Mouse (Mus musculus) forebrain, embryonic 10.5 days (tissue): ENCODE measurements at regions not wholly inside any gene's neighbourhood (a gene's known extent, or its start where the extent isn't known, plus 50 kb on each side); places are given as distances from the start of the nearest gene placed in this dataset.
"Not testable (repeated sequence)": the region's sequence is repeated elsewhere in the genome, so short reads cannot be mapped to it uniquely, and the experiment has no call there.

Experiments used
- DNase-seq: peaks from one replicate; pipeline ENCODE4 v3.0.0-alpha.2; 2017; ENCODE audit warnings: low spot score; ENCODE audit errors: extremely low spot score
- H3K27ac ChIP-seq: fragments of 300-500 bp; sonication (generic); 2 replicates; pipeline ENCODE4 v1.5.1; 2016; ENCODE audit warnings: mild to moderate bottlenecking
- H3K27me3 ChIP-seq: fragments of 300-500 bp; sonication (generic); 2 replicates; pipeline ENCODE4 v1.6.1; 2016; ENCODE audit warnings: mild to moderate bottlenecking; ENCODE audit not compliant: poor library complexity, severe bottlenecking
- H3K36me3 ChIP-seq: fragments of 300-500 bp; sonication (generic); replicated peaks from 2 replicates; pipeline ENCODE4 v1.6.1; 2016; ENCODE audit warnings: mild to moderate bottlenecking, moderate library complexity
- H3K4me1 ChIP-seq: fragments of 300-500 bp; sonication (generic); 2 replicates; pipeline ENCODE4 v1.6.1; 2016
- H3K4me3 ChIP-seq: fragments of 300-500 bp; sonication (generic); 2 replicates; pipeline ENCODE4 v1.5.1; 2016; ENCODE audit warnings: mild to moderate bottlenecking, moderate library complexity
- H3K9me3 ChIP-seq: fragments of 300-500 bp; sonication (generic); 2 replicates; pipeline ENCODE4 v1.6.1; 2016; ENCODE audit warnings: mild to moderate bottlenecking, moderate library complexity
- WGBS: fragments of 180-500 bp; shearing (Covaris S2); methylation state at CpG from one replicate; pipeline ENCODE4 v1.1.7; 2016; 5-methylcytosine and 5-hydroxymethylcytosine counted together

DNA sequence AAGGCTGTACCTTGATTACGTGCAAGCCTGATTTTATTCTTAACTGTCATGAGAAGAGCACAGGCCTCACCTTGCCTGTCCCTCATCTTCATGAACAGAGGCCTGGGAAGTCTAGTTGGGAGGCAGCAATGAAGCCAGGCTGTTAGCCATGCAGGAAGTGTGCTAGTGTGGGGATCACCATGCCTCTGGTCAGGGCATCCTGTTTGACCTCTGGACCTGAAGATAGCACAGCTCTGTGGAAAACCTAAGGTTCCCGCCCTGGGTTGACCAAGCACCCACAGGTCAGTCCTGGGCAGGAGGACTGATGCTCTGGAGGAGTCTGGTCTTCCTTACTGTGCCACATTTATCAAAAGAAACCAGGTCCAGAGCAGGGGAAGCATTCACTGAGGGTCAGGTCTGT, 157.6 kb downstream of the Gm906 start:
- H3K27ac ChIP-seq, result no peak overlapping the region
- no peaks in the 10 kb centered on the region for H3K9me3 ChIP-seq
- H3K4me3 ChIP-seq, result no peak overlapping the region
- no peaks in the 10 kb centered on the region for H3K36me3 ChIP-seq
- H3K27me3 ChIP-seq, result no peaks in the 10 kb centered on the region
- DNase-seq, result no peak
- 82% methylated on average over 2 of the region's 2 CpGs for WGBS
- H3K4me1 ChIP-seq, result no peaks in the 10 kb centered on the region

DNA sequence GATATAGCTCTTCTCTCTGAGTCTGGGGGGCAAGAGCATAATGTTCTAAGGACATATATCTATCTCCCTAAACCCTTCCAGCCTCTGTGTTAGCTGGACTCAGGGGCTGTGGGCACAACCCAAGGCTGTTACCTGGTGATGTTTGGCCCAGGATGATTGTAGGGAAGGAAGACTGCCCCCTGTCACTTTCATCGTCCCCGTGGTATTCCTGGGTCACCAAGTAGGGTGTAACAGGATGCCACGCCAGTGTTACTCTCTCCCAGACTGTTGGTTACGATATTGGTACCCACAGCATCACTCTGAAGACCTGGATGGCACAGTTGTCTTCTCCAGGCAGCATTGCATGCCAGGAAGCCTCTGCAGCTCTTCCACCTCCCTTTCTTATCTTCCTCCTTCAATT, 185.3 kb downstream of the Gm906 start:
- H3K27me3 ChIP-seq, result no peaks in the 10 kb centered on the region
- no peak overlapping the region for H3K4me3 ChIP-seq
- no peaks in the 10 kb centered on the region for H3K36me3 ChIP-seq
- no peaks in the 10 kb centered on the region for H3K9me3 ChIP-seq
- no peaks in the 10 kb centered on the region for H3K4me1 ChIP-seq
- DNase-seq, result peak; percentile 6
- H3K27ac ChIP-seq, result no peak overlapping the region
- WGBS, result 76% methylated on average over 4 of the region's 4 CpGs

DNA sequence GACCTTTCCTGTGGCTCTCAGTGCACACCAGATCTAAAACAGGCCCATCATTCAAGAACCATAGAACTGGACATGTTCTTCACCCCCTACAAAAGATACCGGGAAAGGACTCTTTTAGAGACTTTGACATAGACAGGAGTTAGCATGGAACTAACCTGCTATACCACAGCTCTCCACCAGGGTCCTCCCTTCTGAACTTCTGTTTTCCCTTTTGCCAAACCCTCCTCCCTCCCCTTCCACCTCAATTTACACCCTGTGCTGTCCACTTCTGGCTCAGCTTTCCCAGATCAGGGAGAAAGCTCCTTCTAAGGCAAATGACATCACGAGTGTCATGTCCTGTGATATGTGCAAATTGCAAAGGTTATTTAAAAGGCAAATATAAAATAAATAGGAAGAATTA, 185.7 kb downstream of the Gm906 start:
- H3K27ac ChIP-seq, H3K27me3 ChIP-seq, DNase-seq, H3K4me1 ChIP-seq, H3K9me3 ChIP-seq, H3K4me3 ChIP-seq, H3K36me3 ChIP-seq: not testable (repeated sequence)
- 58% methylated on average over 2 of the region's 2 CpGs for WGBS

- not testable (repeated sequence) for H3K4me1 ChIP-seq, H3K27ac ChIP-seq, H3K4me3 ChIP-seq, H3K9me3 ChIP-seq, H3K36me3 ChIP-seq, H3K27me3 ChIP-seq
- DNase-seq, result peak; percentile 2
- WGBS, result 87% methylated on average over 1 of the region's 1 CpGs
Observed at GRCm38 (mm10) chr13:50059676-50060075, 190.4 kb downstream of the Gm906 start.

GRCm38 (mm10) chr13:50059054-50059453, 191.1 kb downstream of the Gm906 start:
- H3K27me3 ChIP-seq, H3K4me1 ChIP-seq, H3K9me3 ChIP-seq, H3K27ac ChIP-seq, H3K4me3 ChIP-seq, H3K36me3 ChIP-seq: not testable (repeated sequence)
- 87% methylated on average over 2 of the region's 2 CpGs for WGBS
- DNase-seq, result peak; percentile 4

DNA sequence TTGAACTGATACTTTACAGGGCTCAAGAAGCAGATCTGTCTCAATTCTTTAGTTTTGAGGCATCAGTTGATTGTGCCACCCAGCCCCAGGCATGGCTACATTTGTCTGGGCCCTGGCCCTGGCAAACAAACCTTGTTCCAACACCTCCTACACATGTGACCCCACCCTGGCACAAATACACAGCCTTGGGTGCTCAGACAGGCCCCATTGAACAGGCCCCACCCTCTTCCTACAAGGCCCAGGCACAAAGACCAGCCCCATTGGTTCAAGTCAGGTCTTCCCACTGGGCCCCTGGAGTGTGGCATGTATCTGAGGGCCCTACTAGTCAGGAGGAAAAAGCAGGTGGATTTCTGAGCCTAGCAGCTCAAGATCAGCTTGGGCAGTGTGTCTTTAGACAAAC, 198.4 kb downstream of the Gm906 start:
- not testable (repeated sequence) for DNase-seq, H3K27me3 ChIP-seq, H3K36me3 ChIP-seq, H3K4me1 ChIP-seq, H3K27ac ChIP-seq, H3K4me3 ChIP-seq, H3K9me3 ChIP-seq

GRCm38 (mm10) chr13:50051110-50051509, 199.0 kb downstream of the Gm906 start:
- H3K27me3 ChIP-seq, H3K4me1 ChIP-seq, H3K36me3 ChIP-seq, H3K27ac ChIP-seq, H3K4me3 ChIP-seq, DNase-seq, H3K9me3 ChIP-seq: not testable (repeated sequence)
- WGBS, result 90% methylated on average over 3 of the region's 3 CpGs

GRCm38 (mm10) chr13:50031757-50032156, 218.4 kb downstream of the Gm906 start:
- Histone ChIP-seq H3K36me3 (no peaks in the 10 kb centered on the region), H3K4me1 (no peaks in the 10 kb centered on the region), H3K27ac (no peak overlapping the region), H3K9me3 (peaks cover 15% of the 10 kb centered on the region; the same call in 1 of the 2 replicates), H3K27me3 (no peaks in the 10 kb centered on the region), H3K4me3 (no peak overlapping the region)
- WGBS, result 20% methylated on average over 1 of the region's 1 CpGs
- peak; percentile 0 for DNase-seq

DNA sequence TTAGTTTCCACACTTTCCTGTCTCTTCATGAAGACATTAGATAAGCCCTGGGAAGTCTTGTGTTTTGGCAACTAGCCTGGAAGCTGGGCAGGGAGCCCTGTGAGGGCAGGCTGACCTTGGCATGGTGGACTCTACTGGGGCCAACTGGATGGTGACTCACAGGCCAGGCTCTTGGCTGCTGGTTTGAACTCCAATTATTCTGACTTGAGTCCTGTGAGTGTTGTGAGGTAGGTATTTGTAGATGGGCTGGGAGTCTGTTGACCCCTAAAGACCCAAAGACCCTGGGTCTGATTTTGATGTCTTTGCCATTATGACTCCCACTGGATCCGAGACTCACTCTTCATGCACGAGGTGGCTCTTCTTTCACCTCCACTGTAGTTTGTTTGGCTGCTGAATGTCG, 208.9 kb upstream of the Gm30302 start:
- H3K36me3 ChIP-seq, H3K27me3 ChIP-seq, H3K4me1 ChIP-seq, DNase-seq, H3K4me3 ChIP-seq, H3K27ac ChIP-seq, H3K9me3 ChIP-seq: not testable (repeated sequence)
- 77% methylated on average over 3 of the region's 3 CpGs for WGBS

GRCm38 (mm10) chr13:49966072-49966471, 167.3 kb upstream of the Gm30302 start:
- not testable (repeated sequence) for H3K9me3 ChIP-seq, H3K36me3 ChIP-seq, H3K27me3 ChIP-seq, H3K27ac ChIP-seq, DNase-seq, H3K4me3 ChIP-seq, H3K4me1 ChIP-seq
- WGBS, result 81% methylated on average over 4 of the region's 4 CpGs

DNA sequence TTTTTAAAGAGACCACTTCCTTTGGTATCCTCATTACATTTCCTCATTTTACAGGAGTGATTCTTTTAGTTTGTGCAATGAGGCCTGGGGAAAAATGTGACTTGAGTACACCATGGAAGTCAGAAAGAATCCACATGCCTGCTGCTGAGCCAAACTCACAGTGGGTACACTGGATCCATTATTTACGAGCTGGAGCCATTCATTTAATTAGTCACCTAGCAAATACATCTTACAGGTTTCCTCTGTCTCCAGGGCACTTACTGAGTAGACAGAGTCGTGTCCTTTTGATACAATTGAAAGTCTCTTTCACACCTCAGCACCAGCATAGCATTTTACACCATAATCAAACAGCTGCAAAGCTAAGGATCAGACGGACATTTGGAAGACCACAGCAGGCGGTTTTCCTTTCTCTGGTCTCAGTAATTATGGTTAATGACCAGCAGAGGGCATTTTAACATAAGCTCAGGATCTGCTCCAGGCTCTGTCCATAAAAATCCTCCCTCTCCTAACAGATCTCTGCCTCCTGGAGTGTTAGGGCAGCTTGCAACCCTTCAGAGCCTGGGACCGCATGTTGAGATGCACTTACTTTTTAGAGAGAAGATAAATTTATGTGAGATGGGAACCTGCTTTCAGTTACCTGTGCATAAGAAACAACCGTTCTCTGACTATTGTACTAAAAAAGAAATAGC, 159.3 kb upstream of the Gm30302 start:
- not testable (repeated sequence) for H3K27ac ChIP-seq, H3K9me3 ChIP-seq, H3K4me3 ChIP-seq, DNase-seq, H3K36me3 ChIP-seq, H3K4me1 ChIP-seq, H3K27me3 ChIP-seq
- WGBS, result 28% methylated on average over 5 of the region's 6 CpGs

DNA sequence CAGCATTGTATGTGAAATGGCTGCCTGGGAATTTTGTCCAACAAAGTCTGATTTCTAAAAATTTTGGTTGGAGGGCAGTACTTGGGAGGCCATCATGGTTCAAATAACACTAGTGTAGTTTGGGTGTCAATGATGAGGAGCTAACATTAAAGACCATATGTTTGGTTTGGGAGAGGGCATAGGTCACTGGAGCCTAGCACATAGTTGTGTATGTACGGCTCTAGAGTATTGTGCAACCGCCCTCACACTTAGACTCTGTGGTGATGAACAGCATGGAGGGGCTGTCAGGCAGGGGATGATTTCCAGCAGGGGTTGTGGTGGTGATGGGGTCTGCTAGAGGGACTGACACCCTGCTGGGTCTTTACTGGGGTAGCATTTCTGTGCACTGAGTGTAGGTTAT, 117.0 kb upstream of the Gm30302 start:
- peaks cover 9% of the 10 kb centered on the region; the same call in 1 of the 2 replicates for H3K9me3 ChIP-seq
- 96% methylated on average over 2 of the region's 2 CpGs for WGBS
- H3K27ac ChIP-seq, result no peak overlapping the region
- no peak for DNase-seq
- H3K27me3 ChIP-seq, result no peaks in the 10 kb centered on the region
- no peaks in the 10 kb centered on the region for H3K4me1 ChIP-seq
- no peak overlapping the region for H3K4me3 ChIP-seq
- H3K36me3 ChIP-seq, result no peaks in the 10 kb centered on the region
